Mouse (Mus musculus) midbrain, postnatal 0 days (tissue): ENCODE data around the gene Pcolce2. TPM values are rescaled to one million over a fixed set of nuclear protein-coding genes. Genes with fewer than 3 reads are reported as not detected.

Experiments
- ATAC-seq: fragments of 200-750 bp; cut with Nextera tagmentation; 2 replicates; pipeline ENCODE4 v1.8.0; 2017; ENCODE audit warnings: moderate number of reproducible peaks, mild to moderate bottlenecking, moderate TSS enrichment, moderate library complexity; ENCODE audit not compliant: low FRiP score
- DNase-seq: peaks from one replicate; pipeline ENCODE4 v3.0.0-alpha.2; 2015; ENCODE audit warnings: low spot score
- H3K27ac ChIP-seq: fragments of 300-500 bp; sonication (generic); 2 replicates; pipeline ENCODE4 v1.5.1; 2014; ENCODE audit warnings: low read depth, mild to moderate bottlenecking, low read length, mixed read lengths
- H3K27me3 ChIP-seq: fragments of 300-500 bp; sonication (generic); 2 replicates; pipeline ENCODE4 v1.6.1; 2014; ENCODE audit warnings: low read length, control low read depth, mixed read lengths; ENCODE audit not compliant: insufficient read depth
- H3K36me3 ChIP-seq: fragments of 300-500 bp; sonication (generic); 2 replicates; pipeline ENCODE4 v1.6.1; 2014; ENCODE audit warnings: low read length, control low read depth, mixed read lengths; ENCODE audit not compliant: insufficient read depth
- H3K4me1 ChIP-seq: fragments of 300-500 bp; sonication (generic); 2 replicates; pipeline ENCODE4 v1.6.1; 2014; ENCODE audit warnings: mild to moderate bottlenecking, control low read depth, antibody characterized with exemption, low read length, mixed read lengths; ENCODE audit not compliant: insufficient read depth
- H3K4me2 ChIP-seq: fragments of 300-500 bp; sonication (generic); 2 replicates; pipeline ENCODE4 v1.6.1; 2014; ENCODE audit warnings: low read depth, mild to moderate bottlenecking, low read length, mixed read lengths; ENCODE audit not compliant: poor library complexity, severe bottlenecking
- H3K4me3 ChIP-seq: fragments of 300-500 bp; sonication (generic); 2 replicates; pipeline ENCODE4 v1.5.1; 2014; ENCODE audit warnings: low read depth, mild to moderate bottlenecking, low read length, moderate library complexity
- H3K9ac ChIP-seq: fragments of 300-500 bp; sonication (generic); replicated peaks from 2 replicates; pipeline ENCODE4 v1.6.1; 2014; ENCODE audit warnings: mild to moderate bottlenecking, low read length, moderate library complexity, mixed read lengths; ENCODE audit not compliant: poor library complexity, severe bottlenecking
- H3K9me3 ChIP-seq: fragments of 300-500 bp; sonication (generic); 2 replicates; pipeline ENCODE4 v1.6.1; 2016; ENCODE audit warnings: low read length, control low read depth
- CTCF ChIP-seq: IDR thresholded peaks from 2 replicates; pipeline ENCODE4 v1.5.1; 2016; ENCODE audit warnings: antibody characterized with exemption, mild to moderate bottlenecking
- WGBS: fragments of 180-500 bp; shearing (Covaris S2); extraction: QIAGEN DNeasy Blood & Tissue Kit; methylation state at CpG from one replicate; pipeline ENCODE4 v1.1.7; 2014; 5-methylcytosine and 5-hydroxymethylcytosine counted together
- polyA plus RNA-seq: library from polyadenylated mRNA; unstranded; fragments of >200 nt; fragmentation: Nextera tagmentation; extraction: Ambion mirVana; gene quantifications from 2 replicates; pipeline ENCODE4 v1.2.1, GENCODE M21; 2015
- total RNA-seq: library from RNA; depleted of rRNA; stranded (reverse); fragments of >200 nt; gene quantifications from 2 replicates; pipeline ENCODE4 v1.2.3, GENCODE M21; 2014

Pcolce2 gene
- total and polyA plus RNA-seq, 2 experiments from 2014 or later, result 0.66 to 2.0 TPM

DNA sequence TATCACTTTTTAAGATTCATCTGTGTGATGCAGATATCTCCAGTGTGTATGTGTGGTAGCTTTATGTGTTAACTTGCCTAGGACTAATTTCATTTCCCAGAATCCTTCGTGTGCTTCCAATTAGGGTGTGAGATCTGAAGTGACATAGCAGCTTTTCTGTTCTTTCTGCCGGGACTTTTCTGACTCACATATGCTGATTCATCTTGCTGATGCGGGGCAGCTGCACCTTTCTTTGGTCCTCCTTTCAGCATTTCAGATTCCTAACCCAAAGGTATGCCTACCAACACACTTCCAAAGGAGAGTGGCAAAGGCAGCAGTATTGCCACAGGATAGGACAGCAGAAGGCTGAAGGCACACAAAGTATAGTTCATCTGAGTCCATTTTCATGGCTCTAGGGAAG is 66.7 kb downstream of the Pcolce2 start:
- no peak overlapping the region for H3K4me2 ChIP-seq
- DNase-seq (no peak), ATAC-seq (no peak)
- TF ChIP-seq CTCF, result no peak
- H3K27ac ChIP-seq, result no peak overlapping the region
- H3K4me3 ChIP-seq, result no peak overlapping the region
- 86% methylated on average over 3 of the region's 3 CpGs for WGBS
- H3K4me1 ChIP-seq, result no peaks in the 10 kb centered on the region
- no peak overlapping the region for H3K9ac ChIP-seq
- H3K9me3 ChIP-seq, result no peaks in the 10 kb centered on the region
- H3K27me3 ChIP-seq, result no peaks in the 10 kb centered on the region
- peaks cover 15% of the 10 kb centered on the region for H3K36me3 ChIP-seq

DNA sequence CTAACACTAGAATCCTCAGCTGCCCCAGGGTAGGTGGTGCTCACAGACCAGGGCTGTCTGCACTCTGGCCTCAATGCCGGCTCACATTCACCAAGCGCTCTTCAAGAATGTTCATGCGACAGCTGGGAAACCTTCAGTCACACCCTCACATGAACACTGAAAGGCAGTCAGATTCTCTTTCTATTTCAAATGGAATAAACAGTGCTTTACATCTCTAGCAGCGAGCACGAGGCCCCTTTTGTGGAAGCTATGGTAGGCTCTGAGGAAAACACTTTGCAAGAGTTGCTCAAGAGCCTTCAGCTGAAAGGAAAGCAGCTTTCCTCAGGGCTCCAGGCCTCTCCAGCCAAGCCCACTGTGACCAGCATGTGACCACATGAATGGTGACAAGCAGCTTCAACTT is 68.0 kb downstream of the Pcolce2 start:
- no peaks in the 10 kb centered on the region for H3K9me3 ChIP-seq
- H3K36me3 ChIP-seq, result peaks cover 19% of the 10 kb centered on the region
- H3K27ac ChIP-seq, result no peak overlapping the region
- 92% methylated on average over 5 of the region's 5 CpGs for WGBS
- TF ChIP-seq CTCF, result no peak
- H3K9ac ChIP-seq, result no peak overlapping the region
- H3K4me1 ChIP-seq, result no peaks in the 10 kb centered on the region
- ATAC-seq (no peak), DNase-seq (no peak)
- H3K4me2 ChIP-seq, result no peak overlapping the region
- no peak overlapping the region for H3K4me3 ChIP-seq
- no peaks in the 10 kb centered on the region for H3K27me3 ChIP-seq

DNA sequence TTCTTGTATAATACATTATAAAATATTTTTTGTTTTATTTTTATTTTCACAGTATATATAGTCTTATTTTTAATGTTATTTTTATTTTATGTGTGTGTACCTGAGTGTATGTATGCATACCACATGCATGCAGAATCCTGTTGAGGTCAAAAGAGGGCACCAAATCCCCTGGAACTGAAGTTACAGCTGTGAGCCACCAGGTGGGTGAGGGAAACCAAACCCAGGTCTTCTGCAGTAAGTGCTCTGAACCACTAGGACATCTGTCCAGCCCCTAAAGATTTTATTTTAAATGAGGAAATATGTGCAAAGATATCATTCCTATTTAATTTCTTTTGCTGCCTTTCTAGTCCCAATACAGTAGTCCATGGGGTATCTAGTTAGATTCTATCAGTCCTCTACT is 71.5 kb downstream of the Pcolce2 start:
- no peak for ATAC-seq
- H3K9me3 ChIP-seq, result no peaks in the 10 kb centered on the region
- H3K36me3 ChIP-seq, result peaks cover 23% of the 10 kb centered on the region
- no peaks in the 10 kb centered on the region for H3K27me3 ChIP-seq
- no peak overlapping the region for H3K27ac ChIP-seq
- no peak overlapping the region for H3K4me3 ChIP-seq
- TF ChIP-seq CTCF, result 0 out of 2 replicates have a peak, but pooled peaks have one; percentile 34
- no peaks in the 10 kb centered on the region for H3K4me1 ChIP-seq
- no peak overlapping the region for H3K9ac ChIP-seq
- no peak for DNase-seq
- no peak overlapping the region for H3K4me2 ChIP-seq

DNA sequence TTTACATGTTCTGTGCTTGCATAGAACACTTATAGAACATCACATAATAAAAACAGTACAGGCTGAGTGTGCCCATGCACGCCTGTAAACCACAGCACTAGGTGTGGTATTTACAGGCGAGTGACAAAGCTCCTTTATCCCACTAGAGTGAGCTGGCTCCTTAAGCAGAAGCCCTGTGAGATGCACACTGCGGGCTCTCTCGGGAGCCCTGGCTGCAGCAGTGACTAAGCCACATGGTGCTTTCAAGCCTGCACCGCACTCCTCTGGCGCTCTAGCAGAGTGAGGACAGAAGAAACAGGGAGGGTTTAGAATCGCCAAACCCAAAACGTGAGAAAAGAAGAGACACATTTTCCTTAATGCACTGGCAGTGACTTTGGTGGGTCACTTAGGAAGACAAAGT is 75.2 kb downstream of the Pcolce2 start:
- H3K4me2 ChIP-seq, result no peak overlapping the region
- WGBS, result 30% methylated on average over 8 of the region's 8 CpGs
- DNase-seq, result peak; percentile 15
- H3K36me3 ChIP-seq, result peaks cover 19% of the 10 kb centered on the region
- no peaks in the 10 kb centered on the region for H3K9me3 ChIP-seq
- no peak overlapping the region for H3K4me3 ChIP-seq
- no peak overlapping the region for H3K27ac ChIP-seq
- H3K9ac ChIP-seq, result no peak overlapping the region
- no peaks in the 10 kb centered on the region for H3K4me1 ChIP-seq
- no peak for TF ChIP-seq CTCF
- no peak for ATAC-seq
- no peaks in the 10 kb centered on the region for H3K27me3 ChIP-seq

DNA sequence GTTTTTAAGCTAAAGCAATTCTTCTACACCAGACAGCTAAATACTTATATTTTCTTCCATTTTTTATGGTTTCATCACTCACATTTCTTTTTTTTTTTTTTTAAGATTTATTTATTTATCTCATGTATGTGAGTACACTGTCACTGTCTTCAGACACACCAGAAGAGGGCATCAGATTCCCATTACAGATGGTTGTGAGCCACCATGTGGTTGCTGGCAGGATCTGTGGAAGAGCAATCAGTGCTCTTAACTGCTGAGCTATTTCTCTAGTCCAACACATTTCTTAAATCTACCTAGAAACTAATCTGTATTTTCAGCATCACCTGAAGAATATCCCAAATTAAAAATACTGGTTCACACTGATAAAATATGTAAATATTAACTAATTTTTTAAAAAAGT is 98.8 kb downstream of the Pcolce2 start:
- ATAC-seq, result no peak
- H3K9me3 ChIP-seq, result no peaks in the 10 kb centered on the region
- TF ChIP-seq CTCF, result peak; percentile 59
- H3K27ac ChIP-seq, result no peak overlapping the region
- H3K4me1 ChIP-seq, result no peaks in the 10 kb centered on the region
- H3K27me3 ChIP-seq, result no peaks in the 10 kb centered on the region
- peaks cover 4% of the 10 kb centered on the region; the same call in 1 of the 2 replicates for H3K36me3 ChIP-seq
- DNase-seq, result no peak
- no peak overlapping the region for H3K4me3 ChIP-seq
- no peak overlapping the region for H3K4me2 ChIP-seq
- no peak overlapping the region for H3K9ac ChIP-seq

DNA sequence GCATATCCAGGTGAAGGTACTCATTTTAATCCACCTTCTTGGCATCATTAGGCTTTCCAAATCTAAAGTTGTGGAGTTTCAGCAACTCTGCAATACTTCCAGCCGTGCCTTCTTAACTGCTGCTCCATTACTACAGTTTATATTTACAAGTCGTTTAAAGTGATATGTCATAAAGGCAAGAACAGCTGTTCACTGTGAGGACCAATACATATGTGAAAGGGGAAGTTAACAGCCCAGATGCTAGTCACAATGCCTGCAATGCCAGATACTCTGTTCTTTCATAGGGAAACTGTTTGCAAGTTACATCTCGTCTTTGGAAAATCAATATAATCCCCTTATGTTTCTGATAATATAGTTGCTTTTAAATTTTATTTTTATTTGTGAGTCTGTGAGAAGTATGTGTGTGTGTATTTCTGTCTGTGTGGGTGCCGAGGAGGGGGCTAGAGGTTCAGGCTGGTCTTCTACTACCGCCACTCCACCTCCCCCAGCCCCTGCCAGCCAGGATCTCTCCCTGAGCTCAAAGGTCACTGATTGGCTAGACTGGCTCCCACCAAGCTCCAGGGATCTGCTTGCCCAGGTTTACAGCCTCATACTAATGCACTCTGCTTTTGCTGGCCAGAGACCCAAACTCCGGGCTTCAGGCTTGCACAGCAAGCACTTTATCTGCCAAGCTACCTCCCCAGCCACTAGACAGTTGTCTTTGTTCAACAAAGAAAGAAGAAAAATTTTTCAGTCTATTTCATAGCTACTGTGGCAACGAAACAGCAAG is 107.6 kb downstream of the Pcolce2 start:
- no peaks in the 10 kb centered on the region for H3K27me3 ChIP-seq
- H3K4me2 ChIP-seq, result no peak overlapping the region
- no peak overlapping the region for H3K4me3 ChIP-seq
- H3K9me3 ChIP-seq, result no peaks in the 10 kb centered on the region
- DNase-seq, result peak; percentile 26
- H3K27ac ChIP-seq, result no peak overlapping the region
- no peak for TF ChIP-seq CTCF
- H3K36me3 ChIP-seq, result no peaks in the 10 kb centered on the region
- WGBS, result 73% methylated on average over 7 of the region's 7 CpGs
- no peak overlapping the region for H3K9ac ChIP-seq
- ATAC-seq, result no peak
- no peaks in the 10 kb centered on the region for H3K4me1 ChIP-seq
